Mouse (Mus musculus): ENCODE data around the gene Fam213a.

- TF ChIP-seq CTCF (IDR thresholded peaks at IDR 0.05; ENCODE audit: low read depth) (peak; percentile 81), EP300 (IDR thresholded peaks at IDR 0.05; ENCODE audit: low read depth) (no peak)
These were observed 19.8 kb upstream of the Fam213a start for GRCm38 (mm10) chr14:41033135-41034110.

Data from liver, embryonic 14.5 days (tissue).